Mouse (Mus musculus) liver, postnatal 0 days (tissue): ENCODE measurements at regions not wholly inside any gene's neighbourhood (a gene's known extent, or its start where the extent isn't known, plus 50 kb on each side); places are given as distances from the start of the nearest gene placed in this dataset.

ENCODE experiments used
- ATAC-seq: fragments of 200-750 bp; cut with Nextera tagmentation; 2 replicates; pipeline ENCODE4 v1.8.0; 2017; ENCODE audit warnings: mild to moderate bottlenecking, moderate library complexity
- DNase-seq: peaks from one replicate; pipeline ENCODE4 v3.0.0-alpha.2; 2016
- H3K27ac ChIP-seq: fragments of 300-500 bp; sonication (generic); 2 replicates; pipeline ENCODE4 v1.5.1; 2014; ENCODE audit warnings: antibody characterized with exemption, moderate library complexity, mild to moderate bottlenecking, low read depth
- H3K27me3 ChIP-seq: fragments of 300-500 bp; sonication (generic); 2 replicates; pipeline ENCODE4 v1.6.1; 2014; ENCODE audit warnings: low read length, control low read depth, mixed read lengths; ENCODE audit not compliant: insufficient read depth
- H3K36me3 ChIP-seq: fragments of 300-500 bp; sonication (generic); replicated peaks from 2 replicates; pipeline ENCODE4 v1.6.1; 2014; ENCODE audit warnings: mild to moderate bottlenecking, control low read depth, low read length, moderate library complexity, mixed read lengths; ENCODE audit not compliant: insufficient read depth
- H3K4me1 ChIP-seq: fragments of 300-500 bp; sonication (generic); 2 replicates; pipeline ENCODE4 v1.6.1; 2014; ENCODE audit warnings: antibody characterized with exemption, mild to moderate bottlenecking, control low read depth; ENCODE audit not compliant: insufficient read depth
- H3K4me2 ChIP-seq: fragments of 300-500 bp; sonication (generic); 2 replicates; pipeline ENCODE4 v1.6.1; 2014; ENCODE audit warnings: low read depth, mild to moderate bottlenecking, low read length, moderate library complexity, mixed read lengths
- H3K4me3 ChIP-seq: fragments of 300-500 bp; sonication (generic); 2 replicates; pipeline ENCODE4 v1.5.1; 2014; ENCODE audit warnings: low read depth, low read length
- H3K9ac ChIP-seq: fragments of 300-500 bp; sonication (generic); replicated peaks from 2 replicates; pipeline ENCODE4 v1.6.1; 2014; ENCODE audit warnings: mild to moderate bottlenecking, moderate library complexity
- H3K9me3 ChIP-seq: fragments of 300-500 bp; sonication (generic); 2 replicates; pipeline ENCODE4 v1.6.1; 2016; ENCODE audit warnings: mild to moderate bottlenecking, control low read depth, low read length, mixed read lengths
- CTCF ChIP-seq: sonication (generic); IDR thresholded peaks from 2 replicates; pipeline ENCODE4 v1.5.1; 2016; ENCODE audit warnings: antibody characterized with exemption, low read depth
- EP300 ChIP-seq: IDR thresholded peaks from 2 replicates; pipeline ENCODE4 v1.6.1; 2016; ENCODE audit warnings: antibody characterized with exemption, low read depth, mild to moderate bottlenecking
- WGBS: fragments of 180-500 bp; shearing (Covaris S2); extraction: QIAGEN DNeasy Blood & Tissue Kit; methylation state at CpG from one replicate; pipeline ENCODE4 v1.1.7; 2014; ENCODE audit not compliant: insufficient replicate concordance; 5-methylcytosine and 5-hydroxymethylcytosine counted together

GRCm38 (mm10) chr12:10654466-10655184 is 264.1 kb downstream of the Rdh14 start:
- Histone ChIP-seq H3K4me2 (no peak overlapping the region), H3K27ac (no peak overlapping the region), H3K9me3 (no peaks in the 10 kb centered on the region), H3K27me3 (no peaks in the 10 kb centered on the region), H3K36me3 (no peaks in the 10 kb centered on the region), H3K9ac (no peak overlapping the region), H3K4me1 (no peaks in the 10 kb centered on the region), H3K4me3 (no peak overlapping the region)
- WGBS, result 76% methylated on average over 6 of the region's 6 CpGs
- no peak for DNase-seq
- no peak for ATAC-seq
- TF ChIP-seq EP300 (no peak), CTCF (no peak)

- Histone ChIP-seq H3K9ac (no peak overlapping the region), H3K36me3 (no peaks in the 10 kb centered on the region), H3K4me3 (no peak overlapping the region), H3K4me1 (no peaks in the 10 kb centered on the region), H3K27ac (no peak overlapping the region), H3K9me3 (no peaks in the 10 kb centered on the region), H3K27me3 (no peaks in the 10 kb centered on the region), H3K4me2 (no peak overlapping the region)
- ATAC-seq, result no peak
- no peak for DNase-seq
- TF ChIP-seq EP300 (no peak), CTCF (no peak)
Measured at GRCm38 (mm10) chr12:10655185-10655544, 264.6 kb downstream of the Rdh14 start.

GRCm38 (mm10) chr12:10658826-10659225 is 268.3 kb downstream of the Rdh14 start:
- ATAC-seq (no peak), DNase-seq (no peak)
- 54% methylated on average over 2 of the region's 2 CpGs for WGBS

GRCm38 (mm10) chr12:10686747-10687146 is 296.2 kb downstream of the Rdh14 start:
- 75% methylated on average over 4 of the region's 4 CpGs for WGBS
- ATAC-seq, result no peak
- Histone ChIP-seq H3K9me3 (no peaks in the 10 kb centered on the region), H3K9ac (no peak overlapping the region), H3K4me3 (no peak overlapping the region), H3K36me3 (no peaks in the 10 kb centered on the region), H3K27me3 (no peaks in the 10 kb centered on the region), H3K4me2 (no peak overlapping the region), H3K4me1 (no peaks in the 10 kb centered on the region), H3K27ac (no peak overlapping the region)
- DNase-seq, result no peak
- TF ChIP-seq EP300 (no peak), CTCF (no peak)

More at GRCm38 (mm10) chr12:10658826-10659225, 268.3 kb downstream of the Rdh14 start:
- Histone ChIP-seq H3K27ac (no peak overlapping the region), H3K36me3 (no peaks in the 10 kb centered on the region), H3K9me3 (no peaks in the 10 kb centered on the region), H3K27me3 (no peaks in the 10 kb centered on the region), H3K4me1 (no peaks in the 10 kb centered on the region), H3K4me3 (no peak overlapping the region), H3K9ac (no peak overlapping the region), H3K4me2 (no peak overlapping the region)
- TF ChIP-seq CTCF, result no peak
- TF ChIP-seq EP300, result no peak
